Mouse (Mus musculus) thymus, postnatal 25 days (tissue): ENCODE measurements around the gene Zfp1.

Experiments used
- DNase-seq: peaks from one replicate; pipeline ENCODE4 v3.0.0; 2022

The Zfp1 gene

GRCm38 (mm10) chr8:111714295-111714694 lies 71.1 kb downstream of the Zfp1 start:
- no peak for DNase-seq

GRCm38 (mm10) chr8:111715514-111715913 lies 72.3 kb downstream of the Zfp1 start:
- no peak for DNase-seq

- DNase-seq = no peak
Measured at GRCm38 (mm10) chr8:111716603-111717487, 73.6 kb downstream of the Zfp1 start.

GRCm38 (mm10) chr8:111717488-111717792 lies 74.2 kb downstream of the Zfp1 start:
- DNase-seq = no peak

GRCm38 (mm10) chr8:111717866-111718265 lies 74.7 kb downstream of the Zfp1 start:
- no peak for DNase-seq

- DNase-seq = no peak
Measured at GRCm38 (mm10) chr8:111718937-111719336, 75.7 kb downstream of the Zfp1 start.

GRCm38 (mm10) chr8:111720115-111720544 lies 76.9 kb downstream of the Zfp1 start:
- no peak for DNase-seq
